Mouse (Mus musculus) kidney, adult 2 months (tissue): ENCODE results near the gene Adam17.
"Not testable (repeated sequence)": the region's sequence is repeated elsewhere in the genome, so short reads cannot be mapped to it uniquely, and the experiment has no call there.

Experiments
- CTCF ChIP-seq: fragments of 200-500 bp; conservative IDR thresholded peaks from 2 replicates; pipeline ENCODE4 v1.5.1; 2011; ENCODE audit warnings: low read depth, mild to moderate bottlenecking, control low read depth, low read length, moderate library complexity, mixed read lengths; ENCODE audit not compliant: insufficient read depth, insufficient read length
- POLR2A ChIP-seq: fragments of 200-500 bp; IDR thresholded peaks from one replicate; pipeline ENCODE4 v1.6.1; 2011; ENCODE audit warnings: low read depth, low read length, control low read depth

DNA sequence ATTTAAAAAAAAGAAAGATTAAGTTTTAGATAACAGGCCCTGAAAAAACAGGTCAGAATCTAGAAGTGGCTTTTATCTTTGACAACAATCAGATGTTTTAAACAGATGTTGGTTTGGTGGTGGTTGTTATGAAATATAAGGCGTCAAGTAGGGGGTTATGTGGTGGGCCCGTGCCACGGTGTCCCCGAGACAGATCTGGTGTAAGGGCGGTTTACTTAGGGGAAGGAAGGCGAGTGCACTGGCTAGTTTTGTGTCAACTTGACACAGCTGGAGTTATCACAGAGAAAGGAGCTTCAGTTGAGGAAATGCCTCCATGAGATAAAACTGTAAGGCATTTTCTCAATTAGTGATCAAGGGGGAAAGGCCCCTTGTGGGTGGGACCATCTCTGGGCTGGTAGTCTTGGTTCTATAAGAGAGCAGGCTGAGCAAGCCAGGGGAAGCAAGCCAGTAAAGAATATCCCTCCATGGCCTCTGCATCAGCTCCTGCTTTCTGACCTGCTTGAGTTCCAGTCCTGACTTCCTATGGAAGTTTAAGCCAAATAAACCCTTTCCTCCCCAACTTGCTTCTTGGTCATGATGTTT, 5.4 kb upstream of the Adam17 start:
- not testable (repeated sequence) for TF ChIP-seq CTCF, POLR2A
